Mouse (Mus musculus): ENCODE measurements at regions not wholly inside any gene's neighbourhood (a gene's known extent, or its start where the extent isn't known, plus 50 kb on each side); places are given as distances from the start of the nearest gene placed in this dataset.
A peak's percentile ranks its signal among the peaks of the same experiment; 100 is the strongest.

GRCm38 (mm10) chr4:91093885-91094284 is 306.7 kb downstream of the Elavl2 start:
- Histone ChIP-seq H3K4me3 (no peak overlapping the region), H3K36me3 (replicated peaks) (no peaks in the 10 kb centered on the region), H3K27me3 (ENCODE audit: poor library complexity, severe bottlenecking) (no peaks in the 10 kb centered on the region), H3K27ac (no peak overlapping the region), H3K9me3 (no peaks in the 10 kb centered on the region), H3K4me1 (no peaks in the 10 kb centered on the region)
- 89% methylated on average over 4 of the region's 4 CpGs for WGBS
- DNase-seq (ENCODE audit: extremely low spot score, low spot score), result no peak

GRCm38 (mm10) chr4:91092323-91092722 is 308.3 kb downstream of the Elavl2 start:
- H3K36me3 ChIP-seq (replicated peaks), result no peaks in the 10 kb centered on the region
- no peak overlapping the region for H3K4me3 ChIP-seq
- no peaks in the 10 kb centered on the region for H3K4me1 ChIP-seq
- H3K27me3 ChIP-seq (ENCODE audit: poor library complexity, severe bottlenecking), result no peaks in the 10 kb centered on the region
- DNase-seq (ENCODE audit: extremely low spot score, low spot score), result no peak
- WGBS, result 88% methylated on average over 8 of the region's 8 CpGs
- H3K27ac ChIP-seq, result no peak overlapping the region
- no peaks in the 10 kb centered on the region for H3K9me3 ChIP-seq

- Histone ChIP-seq H3K9me3 (no peaks in the 10 kb centered on the region), H3K4me1 (no peaks in the 10 kb centered on the region), H3K36me3 (replicated peaks) (no peaks in the 10 kb centered on the region), H3K4me3 (no peak overlapping the region), H3K27ac (no peak overlapping the region), H3K27me3 (ENCODE audit: poor library complexity, severe bottlenecking) (no peaks in the 10 kb centered on the region)
- 94% methylated on average over 3 of the region's 3 CpGs for WGBS
- DNase-seq (ENCODE audit: extremely low spot score, low spot score), result no peak
These were observed 308.7 kb downstream of the Elavl2 start for GRCm38 (mm10) chr4:91091910-91092309.

- DNase-seq (ENCODE audit: extremely low spot score, low spot score), result peak; percentile 19
- 59% methylated on average over 3 of the region's 3 CpGs for WGBS
- Histone ChIP-seq H3K27ac (no peak overlapping the region), H3K4me3 (no peak overlapping the region), H3K9me3 (no peaks in the 10 kb centered on the region), H3K27me3 (ENCODE audit: poor library complexity, severe bottlenecking) (no peaks in the 10 kb centered on the region), H3K36me3 (replicated peaks) (no peaks in the 10 kb centered on the region), H3K4me1 (peaks cover 17% of the 10 kb centered on the region)
These were observed 316.6 kb downstream of the Elavl2 start for GRCm38 (mm10) chr4:91083950-91084349.

GRCm38 (mm10) chr4:91081447-91081846 is 319.1 kb downstream of the Elavl2 start:
- no peaks in the 10 kb centered on the region for H3K36me3 ChIP-seq (replicated peaks)
- H3K27ac ChIP-seq, result no peak overlapping the region
- peaks cover 17% of the 10 kb centered on the region for H3K4me1 ChIP-seq
- no peak for DNase-seq (ENCODE audit: extremely low spot score, low spot score)
- H3K4me3 ChIP-seq, result no peak overlapping the region
- no peaks in the 10 kb centered on the region for H3K9me3 ChIP-seq
- 88% methylated on average over 4 of the region's 4 CpGs for WGBS
- H3K27me3 ChIP-seq (ENCODE audit: poor library complexity, severe bottlenecking), result no peaks in the 10 kb centered on the region

- Histone ChIP-seq H3K9me3 (no peaks in the 10 kb centered on the region), H3K27me3 (ENCODE audit: poor library complexity, severe bottlenecking) (no peaks in the 10 kb centered on the region), H3K4me1 (peaks cover 17% of the 10 kb centered on the region), H3K36me3 (replicated peaks) (no peaks in the 10 kb centered on the region), H3K4me3 (no peak overlapping the region), H3K27ac (peak overlapping the region; percentile 66)
- WGBS, result 20% methylated on average over 10 of the region's 10 CpGs
- DNase-seq (ENCODE audit: extremely low spot score, low spot score), result peak; percentile 26
These were observed 319.8 kb downstream of the Elavl2 start for GRCm38 (mm10) chr4:91080620-91081441.

GRCm38 (mm10) chr4:91071263-91071662 is 329.3 kb downstream of the Elavl2 start:
- H3K27me3 ChIP-seq (ENCODE audit: poor library complexity, severe bottlenecking), result no peaks in the 10 kb centered on the region
- no peaks in the 10 kb centered on the region for H3K9me3 ChIP-seq
- no peak for DNase-seq (ENCODE audit: extremely low spot score, low spot score)
- 92% methylated on average over 2 of the region's 2 CpGs for WGBS
- no peak overlapping the region for H3K27ac ChIP-seq
- H3K4me1 ChIP-seq, result no peaks in the 10 kb centered on the region
- H3K36me3 ChIP-seq (replicated peaks), result no peaks in the 10 kb centered on the region
- H3K4me3 ChIP-seq, result no peak overlapping the region

GRCm38 (mm10) chr4:91060933-91061332 is 339.7 kb downstream of the Elavl2 start:
- no peaks in the 10 kb centered on the region for H3K27me3 ChIP-seq (ENCODE audit: poor library complexity, severe bottlenecking)
- H3K4me1 ChIP-seq, result no peaks in the 10 kb centered on the region
- H3K27ac ChIP-seq, result no peak overlapping the region
- no peaks in the 10 kb centered on the region for H3K9me3 ChIP-seq
- H3K36me3 ChIP-seq (replicated peaks), result no peaks in the 10 kb centered on the region
- no peak overlapping the region for H3K4me3 ChIP-seq
- no peak for DNase-seq (ENCODE audit: extremely low spot score, low spot score)
- 85% methylated on average over 2 of the region's 2 CpGs for WGBS

GRCm38 (mm10) chr4:91051913-91052312 is 348.7 kb downstream of the Elavl2 start:
- no peak overlapping the region for H3K4me3 ChIP-seq
- no peaks in the 10 kb centered on the region for H3K27me3 ChIP-seq (ENCODE audit: poor library complexity, severe bottlenecking)
- no peaks in the 10 kb centered on the region for H3K4me1 ChIP-seq
- 83% methylated on average over 2 of the region's 2 CpGs for WGBS
- no peaks in the 10 kb centered on the region for H3K9me3 ChIP-seq
- H3K27ac ChIP-seq, result no peak overlapping the region
- no peaks in the 10 kb centered on the region for H3K36me3 ChIP-seq (replicated peaks)
- no peak for DNase-seq (ENCODE audit: extremely low spot score, low spot score)

GRCm38 (mm10) chr4:91029462-91029861 is 371.1 kb downstream of the Elavl2 start:
- Histone ChIP-seq H3K27me3 (ENCODE audit: poor library complexity, severe bottlenecking) (no peaks in the 10 kb centered on the region), H3K27ac (no peak overlapping the region), H3K4me3 (no peak overlapping the region), H3K9me3 (no peaks in the 10 kb centered on the region), H3K4me1 (no peaks in the 10 kb centered on the region), H3K36me3 (replicated peaks) (no peaks in the 10 kb centered on the region)
- 95% methylated on average over 2 of the region's 2 CpGs for WGBS
- no peak for DNase-seq (ENCODE audit: extremely low spot score, low spot score)

GRCm38 (mm10) chr4:91028013-91028626 is 372.5 kb downstream of the Elavl2 start:
- no peaks in the 10 kb centered on the region for H3K9me3 ChIP-seq
- WGBS, result 94% methylated on average over 6 of the region's 6 CpGs
- no peak for DNase-seq (ENCODE audit: extremely low spot score, low spot score)
- no peaks in the 10 kb centered on the region for H3K4me1 ChIP-seq
- H3K27me3 ChIP-seq (ENCODE audit: poor library complexity, severe bottlenecking), result no peaks in the 10 kb centered on the region
- no peaks in the 10 kb centered on the region for H3K36me3 ChIP-seq (replicated peaks)
- H3K4me3 ChIP-seq, result no peak overlapping the region
- no peak overlapping the region for H3K27ac ChIP-seq

GRCm38 (mm10) chr4:90996388-90997092 is 404.0 kb downstream of the Elavl2 start:
- H3K4me1 ChIP-seq, result no peaks in the 10 kb centered on the region
- DNase-seq (ENCODE audit: extremely low spot score, low spot score), result no peak
- WGBS, result 80% methylated on average over 2 of the region's 2 CpGs
- no peaks in the 10 kb centered on the region for H3K27me3 ChIP-seq (ENCODE audit: poor library complexity, severe bottlenecking)
- H3K9me3 ChIP-seq, result no peaks in the 10 kb centered on the region
- no peak overlapping the region for H3K4me3 ChIP-seq
- H3K36me3 ChIP-seq (replicated peaks), result no peaks in the 10 kb centered on the region
- H3K27ac ChIP-seq, result no peak overlapping the region

GRCm38 (mm10) chr4:90964658-90965057 is 435.9 kb downstream of the Elavl2 start:
- no peaks in the 10 kb centered on the region for H3K4me1 ChIP-seq
- H3K9me3 ChIP-seq, result no peaks in the 10 kb centered on the region
- no peak overlapping the region for H3K27ac ChIP-seq
- DNase-seq (ENCODE audit: extremely low spot score, low spot score), result no peak
- no peaks in the 10 kb centered on the region for H3K36me3 ChIP-seq (replicated peaks)
- 83% methylated on average over 6 of the region's 6 CpGs for WGBS
- H3K4me3 ChIP-seq, result no peak overlapping the region
- H3K27me3 ChIP-seq (ENCODE audit: poor library complexity, severe bottlenecking), result no peaks in the 10 kb centered on the region

Data from forebrain, embryonic 10.5 days (tissue).